ENCODE assay signal across 8 mouse cellular contexts in genomic region chr7:19303770-19304169, GRCm38 (mm10). TPM values are rescaled to one million over a fixed set of nuclear protein-coding genes. Genes with fewer than 3 reads are reported as not detected.
DNase-seq lines count a peak whose midpoint lies in the region; ATAC-seq and TF ChIP-seq lines count a peak whose summit lies in the region.

No protein-coding gene starts in this region.

- H3K36me3 ChIP-seq in CH12.LX (replicated peaks in 1 of 2; ENCODE audit: control insufficient read depth in 1 of 2, insufficient read depth in 1 of 2, low read length in 1 of 2): no peaks in the 10 kb centered on the region
- no peaks in the 10 kb centered on the region for H3K36me3 ChIP-seq in forebrain, embryonic 12.5 days (replicated peaks)

- H3K27ac ChIP-seq in CH12.LX (ENCODE audit: insufficient read depth, low read depth): no peak overlapping the region
- no peak overlapping the region for H3K27ac ChIP-seq in forebrain, embryonic 12.5 days

- H3K4me3 ChIP-seq in CH12.LX (replicated peaks in 1 of 3; ENCODE audit: low read depth in 2 of 3, low read length in 2 of 3, poor library complexity in 1 of 3): no peak overlapping the region
- 0 out of 2 replicates have a peak overlapping the region, but pooled peaks have one; percentile 11 for H3K4me3 ChIP-seq in forebrain, embryonic 12.5 days (replicated peaks)

- no peak overlapping the region for H3K9ac ChIP-seq in CH12.LX (ENCODE audit: insufficient read depth, low read depth)
- peak overlapping the region; percentile 30 for H3K9ac ChIP-seq in forebrain, embryonic 12.5 days

- TF ChIP-seq POLR2A in CH12.LX (IDR thresholded peaks at IDR 0.05; ENCODE audit: low read depth, low read length): no peak

- ATAC-seq in forebrain, embryonic 12.5 days (ENCODE audit: low FRiP score): no peak
- no peak for ATAC-seq in erythroblast, adult 5-6 weeks (replicated peaks; ENCODE audit: low FRiP score, poor library complexity, severe bottlenecking)

- H3K4me2 ChIP-seq in CH12.LX (ENCODE audit: insufficient read depth, low read depth, poor library complexity, severe bottlenecking): 0 out of 2 replicates have a peak overlapping the region, but pooled peaks have one; percentile 22
- H3K4me2 ChIP-seq in forebrain, embryonic 12.5 days: peak overlapping the region; percentile 53

- TF ChIP-seq CTCF in CH12.LX (conservative IDR thresholded peaks at IDR 0.05 in 1 of 2, IDR thresholded peaks at IDR 0.05 in 1 of 2; ENCODE audit: low read depth in 2 of 2, low read length in 2 of 2): peak in 1 of 2 experiments; percentile 80; a peak in 3 of 4 replicates

- in situ Hi-C loops in CH12.LX (cut with MboI; ENCODE audit: low pct_ligation_motif_present, low pct_unique_long_range_greater_than_20kb, low sequenced_read_pairs): no loop called here

- H3K9me3 ChIP-seq in CH12.LX (replicated peaks; ENCODE audit: low read length): no peaks in the 10 kb centered on the region
- H3K9me3 ChIP-seq in forebrain, embryonic 12.5 days: no peaks in the 10 kb centered on the region

- TF ChIP-seq RAD21 in CH12.LX (IDR thresholded peaks at IDR 0.05; ENCODE audit: low read depth, low read length): peak; percentile 19

- peak; percentile 67 for DNase-seq in CH12.LX (ENCODE audit: extremely low read depth)
- peak; percentile 68 to 74 for DNase-seq in adrenal gland, postnatal 4 days (ENCODE audit: low spot score in 2 of 2)
- DNase-seq in heart, postnatal 25 days (ENCODE audit: low spot score): peak; percentile 52
- DNase-seq in kidney, postnatal 36 days: peak; percentile 64 to 90
- peak; percentile 85 for DNase-seq in lung, postnatal 14 days
- DNase-seq in retina, postnatal 1 day: peak; percentile 88

- H3K4me1 ChIP-seq in CH12.LX (ENCODE audit: control insufficient read depth in 1 of 2, insufficient read depth in 2 of 2): peaks cover 2 to 33% of the 10 kb centered on the region in 2 experiments; a peak in 3 of 4 replicates
- H3K4me1 ChIP-seq in forebrain, embryonic 12.5 days: peaks cover 40% of the 10 kb centered on the region

- TF ChIP-seq EP300 in CH12.LX (IDR thresholded peaks at IDR 0.05; ENCODE audit: low read length): no peak

- no peaks in the 10 kb centered on the region for H3K79me2 ChIP-seq in CH12.LX (replicated peaks; ENCODE audit: control insufficient read depth, extremely low read depth, insufficient read depth, poor library complexity, severe bottlenecking)

- peaks cover 59% of the 10 kb centered on the region for H3K27me3 ChIP-seq in CH12.LX (replicated peaks)
- H3K27me3 ChIP-seq in forebrain, embryonic 12.5 days: peaks cover 66% of the 10 kb centered on the region

- intact Hi-C loops in heart, postnatal 25 days (cut with DNase I): no loop called here

- dilution Hi-C loops in CH12.LX (cut with MboI; ENCODE audit: extremely low pct_ligation_motif_present, extremely low pct_unique_long_range_greater_than_20kb, low sequenced_read_pairs): no loop called here

- WGBS in forebrain, embryonic 12.5 days: 1% methylated on average over 16 of the region's 16 CpGs

TF ChIP-seq in CH12.LX, 34 proteins besides CTCF, POLR2A, EP300 and RAD21:
- TF ChIP-seq RCOR1 (conservative IDR thresholded peaks at IDR 0.05; ENCODE audit: low read depth, low read length) (no peak), MAZ (IDR thresholded peaks at IDR 0.05; ENCODE audit: low read depth, low read length) (0 out of 2 replicates have a peak, but pooled peaks have one; percentile 21), SMC3 (IDR thresholded peaks at IDR 0.05; ENCODE audit: low read depth, low read length) (peak; percentile 46), USF2 (conservative IDR thresholded peaks at IDR 0.05; ENCODE audit: low read depth, low read length) (no peak), MEF2A (IDR thresholded peaks at IDR 0.05; ENCODE audit: borderline replicate concordance, low read depth, low read length) (no peak)

RNA-seq across cellular contexts. Expression of gene Fosb, which starts 6.1 kb away (rescaled TPM):
- total RNA-seq in CH12.LX (2012; rRNA removed) (0.08 and 0.13 TPM in 2 replicates), CH12.LX (2014; rRNA removed) (not detected in 2 replicates)
- 0.27 and 0.56 TPM in 2 replicates for polyA plus RNA-seq in CH12.LX (2012; ENCODE audit: insufficient read length, low read depth)
- total RNA-seq in adrenal gland, postnatal 4 days (2021): under 1 TPM; 0.85 to 0.98 TPM
- polyA plus RNA-seq in forebrain, embryonic 12.5 days (2016; fragmentation: Nextera tagmentation; extraction: Ambion mirVana): 0.24 TPM in 1 of 2 replicates, not detected in the other
- under 1 TPM; 0.59 to 0.81 TPM for total RNA-seq in heart, postnatal 25 days (2021)
- 2.9 and 3.1 TPM in 2 replicates for total RNA-seq in erythroblast, adult 5-6 weeks (2015; ENCODE audit: low replicate concordance)
- total RNA-seq in erythroblast, adult 5-6 weeks (2017; ENCODE audit: low replicate concordance): 2.2 and 3.8 TPM in 2 replicates

RNA-seq across cellular contexts. Expression of gene Rtn2, which starts 21.3 kb away (rescaled TPM):
- 0.72 and 1.0 TPM in 2 replicates for total RNA-seq in CH12.LX (2012; rRNA removed)
- total RNA-seq in CH12.LX (2014; rRNA removed): 0.43 and 0.56 TPM in 2 replicates
- 0.76 and 0.80 TPM in 2 replicates for polyA plus RNA-seq in CH12.LX (2012; ENCODE audit: insufficient read length, low read depth)
- 10 to 100 TPM; 19.3 to 28.8 TPM for total RNA-seq in adrenal gland, postnatal 4 days (2021)
- polyA plus RNA-seq in forebrain, embryonic 12.5 days (2016; fragmentation: Nextera tagmentation; extraction: Ambion mirVana): 70.3 and 74.1 TPM in 2 replicates
- total RNA-seq in heart, postnatal 25 days (2021): 100 to 1,000 TPM; 124 to 136 TPM
- total RNA-seq in erythroblast, adult 5-6 weeks (2015; ENCODE audit: low replicate concordance): not detected in 2 replicates
- not detected in 2 replicates for total RNA-seq in erythroblast, adult 5-6 weeks (2017; ENCODE audit: low replicate concordance)

RNA-seq across cellular contexts. Expression of gene Ppm1n, which starts 23.9 kb away (rescaled TPM):
- not detected in 2 replicates for total RNA-seq in CH12.LX (2012; rRNA removed)
- not detected in 2 replicates for total RNA-seq in CH12.LX (2014; rRNA removed)
- not detected in 2 replicates for polyA plus RNA-seq in CH12.LX (2012; ENCODE audit: insufficient read length, low read depth)
- total RNA-seq in adrenal gland, postnatal 4 days (2021): under 1 TPM in 1 of 2 experiments, not detected in 1; 0.39 TPM
- 0.19 TPM in 1 of 2 replicates, not detected in the other for polyA plus RNA-seq in forebrain, embryonic 12.5 days (2016; fragmentation: Nextera tagmentation; extraction: Ambion mirVana)
- total RNA-seq in heart, postnatal 25 days (2021): not detected
- total RNA-seq in erythroblast, adult 5-6 weeks (2015; ENCODE audit: low replicate concordance): not detected in 2 replicates
- total RNA-seq in erythroblast, adult 5-6 weeks (2017; ENCODE audit: low replicate concordance): not detected in 2 replicates

RNA-seq across cellular contexts. Expression of gene Vasp, which starts 32.2 kb away (rescaled TPM):
- total RNA-seq in CH12.LX (2012; rRNA removed) (109 and 114 TPM in 2 replicates), CH12.LX (2014; rRNA removed) (122 and 125 TPM in 2 replicates)
- polyA plus RNA-seq in CH12.LX (2012; ENCODE audit: insufficient read length, low read depth): 191 and 240 TPM in 2 replicates
- 10 to 100 TPM; 83.7 to 89.3 TPM for total RNA-seq in adrenal gland, postnatal 4 days (2021)
- 42.4 and 43.0 TPM in 2 replicates for polyA plus RNA-seq in forebrain, embryonic 12.5 days (2016; fragmentation: Nextera tagmentation; extraction: Ambion mirVana)
- 10 to 100 TPM; 35.7 to 39.4 TPM for total RNA-seq in heart, postnatal 25 days (2021)
- 34.6 and 35.9 TPM in 2 replicates for total RNA-seq in erythroblast, adult 5-6 weeks (2015; ENCODE audit: low replicate concordance)
- 32.5 and 56.6 TPM in 2 replicates for total RNA-seq in erythroblast, adult 5-6 weeks (2017; ENCODE audit: low replicate concordance)

RNA-seq across cellular contexts. Expression of gene Ercc1, which starts 40.8 kb away (rescaled TPM):
- total RNA-seq in CH12.LX (2012; rRNA removed) (27.7 and 31.1 TPM in 2 replicates), CH12.LX (2014; rRNA removed) (25.3 and 26.9 TPM in 2 replicates)
- 28.2 and 29.8 TPM in 2 replicates for polyA plus RNA-seq in CH12.LX (2012; ENCODE audit: insufficient read length, low read depth)
- 10 to 100 TPM; 38.6 to 45.2 TPM for total RNA-seq in adrenal gland, postnatal 4 days (2021)
- polyA plus RNA-seq in forebrain, embryonic 12.5 days (2016; fragmentation: Nextera tagmentation; extraction: Ambion mirVana): 89.7 and 100 TPM in 2 replicates
- 10 to 100 TPM; 40.7 to 45.1 TPM for total RNA-seq in heart, postnatal 25 days (2021)
- total RNA-seq in erythroblast, adult 5-6 weeks (2015; ENCODE audit: low replicate concordance): 8.6 and 8.8 TPM in 2 replicates
- 4.6 and 5.2 TPM in 2 replicates for total RNA-seq in erythroblast, adult 5-6 weeks (2017; ENCODE audit: low replicate concordance)

Comparison
In these comparisons a context has a peak if more than half of its experiments do, and no peak if none do; other contexts are left out.
1. RNA of gene Rtn2, which starts 21.3 kb away (total RNA-seq): 124 to 136 TPM in heart, postnatal 25 days and 19.3 to 28.8 TPM in adrenal gland, postnatal 4 days; 0.43 to 1.0 TPM in CH12.LX and not detected in erythroblast, adult 5-6 weeks; every median in the first group is over 4 times any median in the second.
2. Peak in every context shown above with its lines, with median percentiles within 50 percentile points of each other: DNase-seq.